Mouse (Mus musculus): ENCODE measurements around the gene Npat.

Gene Npat

GRCm38 (mm10) chr9:53536558-53537320 is at the start of gene Npat, which contains the start of gene Atm:
TSS of gene Npat (plus strand) at chr9:53537047.
TSS of gene Atm (minus strand) at chr9:53536740.
- DNase-seq (ENCODE audit: low spot score in 2 of 2) = peak; percentile 99

GRCm38 (mm10) chr9:53508053-53508452 is 28.8 kb upstream of the Npat start:
- DNase-seq (ENCODE audit: low spot score in 2 of 2) = no peak

GRCm38 (mm10) chr9:53514091-53514490 is 22.8 kb upstream of the Npat start:
- no peak for DNase-seq (ENCODE audit: low spot score in 2 of 2)

GRCm38 (mm10) chr9:53517373-53518009 is 19.4 kb upstream of the Npat start:
- no peak for DNase-seq (ENCODE audit: low spot score in 2 of 2)

GRCm38 (mm10) chr9:53535416-53536320 is 1.2 kb upstream of the Npat start:
- peak; percentile 4 to 7 for DNase-seq (ENCODE audit: low spot score in 2 of 2)

- DNase-seq (ENCODE audit: low spot score in 2 of 2) = no peak
Measured at GRCm38 (mm10) chr9:53537336-53537965, 604 bp downstream of the Npat start.

GRCm38 (mm10) chr9:53570662-53571061 is 33.8 kb downstream of the Npat start:
- DNase-seq (ENCODE audit: low spot score in 2 of 2) = no peak

GRCm38 (mm10) chr9:53572516-53573307 is 35.9 kb downstream of the Npat start:
- no peak for DNase-seq (ENCODE audit: low spot score in 2 of 2)

GRCm38 (mm10) chr9:53575721-53576120 is 38.9 kb downstream of the Npat start:
- DNase-seq (ENCODE audit: low spot score in 2 of 2) = no peak

GRCm38 (mm10) chr9:53581870-53582269 is 45.0 kb downstream of the Npat start:
- DNase-seq (ENCODE audit: low spot score in 2 of 2) = no peak

- DNase-seq (ENCODE audit: low spot score in 2 of 2) = peak; percentile 49 to 77
Measured at GRCm38 (mm10) chr9:53594764-53595163, 57.9 kb downstream of the Npat start.

GRCm38 (mm10) chr9:53596971-53597600 is 60.2 kb downstream of the Npat start:
- no peak for DNase-seq (ENCODE audit: low spot score in 2 of 2)

GRCm38 (mm10) chr9:53598631-53599030 is 61.8 kb downstream of the Npat start:
- no peak for DNase-seq (ENCODE audit: low spot score in 2 of 2)

- no peak for DNase-seq (ENCODE audit: low spot score in 2 of 2)
Measured at GRCm38 (mm10) chr9:53601541-53601940, 64.7 kb downstream of the Npat start.

GRCm38 (mm10) chr9:53603384-53603783 is 66.5 kb downstream of the Npat start:
- DNase-seq (ENCODE audit: low spot score in 2 of 2) = no peak

- DNase-seq (ENCODE audit: low spot score in 2 of 2) = no peak
Measured at GRCm38 (mm10) chr9:53603849-53604248, 67.0 kb downstream of the Npat start.

- no peak for DNase-seq (ENCODE audit: low spot score in 2 of 2)
Measured at GRCm38 (mm10) chr9:53604954-53605353, 68.1 kb downstream of the Npat start.

GRCm38 (mm10) chr9:53607192-53607591 is 70.3 kb downstream of the Npat start:
- no peak for DNase-seq (ENCODE audit: low spot score in 2 of 2)

GRCm38 (mm10) chr9:53607816-53608215 is 71.0 kb downstream of the Npat start:
- no peak for DNase-seq (ENCODE audit: low spot score in 2 of 2)

- DNase-seq (ENCODE audit: low spot score in 2 of 2) = no peak
Measured at GRCm38 (mm10) chr9:53609306-53609967, 72.6 kb downstream of the Npat start.
